Mouse (Mus musculus) adrenal gland, adult 8-10 months (tissue): ENCODE measurements around the gene Naa38. TPM values are rescaled to one million over a fixed set of nuclear protein-coding genes. Genes with fewer than 3 reads are reported as not detected.

Experiments used
- DNase-seq: peaks from one replicate; pipeline ENCODE4 v3.0.0; 2022
- total RNA-seq, 4 experiments: library from RNA; stranded (reverse); gene quantifications; 2 replicates each; pipeline ENCODE4 v1.2.4; 2022

Gene Naa38
- total RNA-seq, 4 experiments from 2014 or later, result 138 to 160 (median 154) TPM

DNA sequence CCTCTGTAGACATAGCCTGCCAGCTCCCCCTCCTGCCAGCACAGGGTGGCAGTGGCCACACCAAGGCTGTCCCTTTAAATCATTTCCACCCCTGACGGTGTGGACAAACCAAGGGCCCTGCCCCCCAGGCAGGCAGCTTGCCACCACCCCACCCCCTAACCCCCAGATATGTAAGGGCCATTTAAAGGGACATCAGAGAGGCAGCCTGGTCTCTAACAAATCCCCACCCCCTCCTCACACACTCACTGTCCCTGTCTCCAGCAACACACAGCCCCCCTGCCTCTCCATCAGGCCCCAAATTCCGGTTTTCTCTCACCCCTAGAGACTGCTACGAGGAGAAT, 20.0 kb downstream of the Naa38 start:
- no peak for DNase-seq

GRCm38 (mm10) chr11:69415668-69416451, 20.6 kb downstream of the Naa38 start:
- no peak for DNase-seq

DNA sequence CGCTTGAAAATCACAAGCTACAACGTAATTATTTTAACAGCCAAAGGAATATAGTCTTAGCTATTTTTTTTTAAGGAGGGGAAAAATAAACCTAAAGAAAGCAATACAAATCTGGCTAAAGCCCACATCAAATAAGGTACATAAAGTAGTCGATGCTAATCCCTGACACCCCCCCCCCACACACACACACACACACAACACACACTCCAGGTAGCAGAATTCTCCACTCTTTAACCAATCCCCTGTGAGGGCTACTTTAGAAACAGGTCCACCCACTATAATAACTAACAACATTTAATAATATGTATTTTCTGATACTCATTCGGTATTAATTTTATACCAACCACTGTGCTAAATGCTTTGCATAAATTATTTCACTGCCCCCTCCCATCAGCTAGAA, 21.2 kb downstream of the Naa38 start:
- no peak for DNase-seq

- DNase-seq, result no peak
Measured at GRCm38 (mm10) chr11:69416921-69417448, 21.7 kb downstream of the Naa38 start.

GRCm38 (mm10) chr11:69417449-69418384, 22.4 kb downstream of the Naa38 start:
- peak; percentile 96 for DNase-seq

- DNase-seq, result peak; percentile 95
Measured at GRCm38 (mm10) chr11:69418481-69419442, 23.5 kb downstream of the Naa38 start.

- DNase-seq, result peak; percentile 44
Measured at GRCm38 (mm10) chr11:69419443-69419812, 24.1 kb downstream of the Naa38 start.

DNA sequence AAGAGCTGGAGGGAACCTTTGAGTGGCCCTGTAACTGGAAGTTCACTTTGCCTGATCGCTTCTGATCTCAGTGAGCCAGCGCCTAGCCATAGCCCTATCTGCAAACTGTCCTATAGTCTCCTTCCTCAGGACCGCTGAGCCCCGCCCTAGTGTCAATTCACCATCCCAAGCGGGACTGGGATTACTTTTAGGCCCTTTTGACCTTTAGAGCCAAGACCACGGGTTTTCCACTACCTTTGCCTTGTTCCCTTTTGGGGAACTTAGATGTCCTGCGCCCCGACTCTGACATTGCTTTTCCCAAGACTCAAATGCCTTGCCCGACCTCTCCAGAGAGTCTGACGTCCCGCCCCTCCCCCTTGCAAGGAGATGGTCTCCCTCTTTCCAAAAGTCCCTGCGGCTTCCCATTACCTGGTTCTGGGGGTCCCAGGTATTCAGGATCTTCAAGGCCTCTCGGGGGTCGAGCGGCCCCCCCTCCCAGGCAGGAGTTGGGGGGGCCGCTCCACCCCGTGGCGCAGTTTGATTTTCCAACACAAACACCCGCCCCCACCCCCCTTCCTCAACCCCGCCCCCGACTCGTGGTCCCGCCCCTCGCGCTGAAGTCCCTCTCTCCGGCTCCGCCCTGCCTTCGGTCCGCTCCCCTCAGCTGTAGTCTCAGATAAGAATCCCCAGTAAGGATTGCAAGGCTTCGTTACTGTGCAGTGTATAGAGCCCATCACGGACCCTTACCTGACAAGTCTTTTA, 24.7 kb downstream of the Naa38 start:
- DNase-seq, result peak; percentile 60

DNA sequence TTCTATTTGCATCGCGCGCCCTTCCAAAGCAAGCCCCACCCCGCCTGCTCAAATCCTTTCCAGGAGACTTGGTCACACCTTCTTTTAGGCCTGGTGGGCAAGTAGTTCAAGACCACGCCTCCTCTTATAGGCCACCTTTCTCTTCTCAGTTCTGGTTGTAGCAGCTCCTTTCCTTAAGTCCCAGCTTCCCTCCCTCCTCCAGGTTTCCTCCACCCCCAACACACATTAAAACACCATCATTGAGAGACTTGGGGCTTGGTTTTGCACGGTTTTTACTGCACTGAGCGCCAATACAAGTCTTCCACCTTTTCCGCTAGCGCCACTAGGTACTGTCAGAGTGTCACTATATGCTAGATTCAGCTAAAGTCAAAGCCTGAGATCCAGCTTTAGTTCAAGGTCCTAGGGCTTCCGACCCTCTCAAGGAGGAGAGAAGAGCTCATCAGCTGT, 25.3 kb downstream of the Naa38 start:
- DNase-seq, result peak; percentile 12

- no peak for DNase-seq
Measured at GRCm38 (mm10) chr11:69421131-69421977, 26.1 kb downstream of the Naa38 start.

DNA sequence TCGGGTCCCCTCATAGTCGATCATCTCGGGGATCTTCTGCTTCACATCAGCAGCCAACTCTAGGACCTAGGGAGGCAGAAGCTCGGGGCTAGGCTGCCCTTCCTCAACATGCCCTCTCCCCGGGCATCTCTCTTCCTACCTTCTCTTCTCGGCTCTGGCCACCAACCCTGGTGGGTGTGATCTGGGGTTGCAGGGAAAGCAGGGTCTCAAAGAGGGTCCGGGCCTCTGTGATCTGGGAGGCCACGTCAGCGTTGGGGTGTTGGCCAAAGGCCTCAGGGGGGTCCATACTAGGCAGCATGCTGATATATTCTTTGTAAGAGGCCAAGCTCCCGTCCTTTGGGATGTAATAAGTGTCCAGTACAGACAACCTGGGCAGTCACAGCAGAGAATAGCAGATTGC, 27.6 kb downstream of the Naa38 start:
- DNase-seq, result no peak

DNA sequence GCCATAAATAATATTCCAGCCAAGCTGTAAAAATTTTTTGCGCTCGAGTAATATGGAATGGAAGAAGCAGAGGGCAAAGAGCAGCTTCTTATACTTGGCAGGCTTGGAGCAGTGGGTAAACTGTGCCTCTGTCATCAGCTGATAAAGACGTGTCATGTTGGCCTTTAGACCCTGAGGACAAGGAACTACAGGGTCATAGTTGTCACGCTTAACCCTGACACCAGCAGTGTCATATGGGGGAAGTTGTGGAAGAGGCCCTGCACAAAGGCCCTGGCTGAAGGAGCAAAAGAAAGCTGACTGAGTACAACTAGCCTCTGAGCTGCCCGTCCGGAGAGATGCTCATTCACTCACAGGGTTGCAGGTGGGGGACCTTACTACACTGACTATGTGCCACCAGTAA, 28.6 kb downstream of the Naa38 start:
- no peak for DNase-seq

GRCm38 (mm10) chr11:69426246-69426645, 31.0 kb downstream of the Naa38 start:
- DNase-seq, result no peak

GRCm38 (mm10) chr11:69428751-69429150, 33.5 kb downstream of the Naa38 start:
- no peak for DNase-seq

DNA sequence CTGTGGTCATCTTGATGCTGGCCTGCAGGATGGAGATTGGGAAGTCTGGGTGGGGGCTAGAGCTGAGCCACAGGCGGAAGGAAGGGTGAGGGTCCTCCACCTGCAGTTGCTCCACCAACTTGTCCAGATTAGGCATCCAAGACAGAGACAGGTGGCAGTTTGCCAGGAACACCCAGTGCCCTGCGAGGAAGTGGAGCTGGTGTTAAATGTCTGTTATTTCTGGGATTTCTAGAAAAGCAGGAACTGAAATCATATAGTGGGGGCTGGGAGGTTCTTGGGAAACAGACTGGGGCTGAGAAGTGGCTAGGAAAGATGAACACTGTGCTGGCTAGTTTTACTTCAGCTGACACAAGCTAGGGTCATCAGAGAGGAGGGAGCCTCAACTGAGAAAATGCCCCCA, 34.0 kb downstream of the Naa38 start:
- no peak for DNase-seq

DNA sequence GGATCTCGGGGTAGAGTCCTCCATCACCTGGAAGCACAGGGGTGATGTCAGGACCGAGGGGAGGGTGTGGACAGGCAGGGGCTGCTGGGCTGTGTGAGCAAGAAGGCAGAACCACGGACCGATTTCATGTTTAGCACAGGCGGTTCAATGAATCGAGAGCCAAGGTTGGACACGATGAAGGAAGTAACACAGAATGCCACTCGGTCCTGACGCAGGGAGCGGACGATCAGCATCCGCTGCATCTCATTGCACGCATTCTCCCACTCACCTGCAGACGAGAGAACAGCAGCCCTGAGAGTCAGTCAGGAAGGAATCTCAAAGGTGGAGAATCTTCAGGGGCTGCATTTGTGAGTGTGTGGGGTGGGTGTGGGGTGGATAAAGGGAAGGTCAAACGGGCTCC, 35.3 kb downstream of the Naa38 start:
- DNase-seq, result no peak

DNA sequence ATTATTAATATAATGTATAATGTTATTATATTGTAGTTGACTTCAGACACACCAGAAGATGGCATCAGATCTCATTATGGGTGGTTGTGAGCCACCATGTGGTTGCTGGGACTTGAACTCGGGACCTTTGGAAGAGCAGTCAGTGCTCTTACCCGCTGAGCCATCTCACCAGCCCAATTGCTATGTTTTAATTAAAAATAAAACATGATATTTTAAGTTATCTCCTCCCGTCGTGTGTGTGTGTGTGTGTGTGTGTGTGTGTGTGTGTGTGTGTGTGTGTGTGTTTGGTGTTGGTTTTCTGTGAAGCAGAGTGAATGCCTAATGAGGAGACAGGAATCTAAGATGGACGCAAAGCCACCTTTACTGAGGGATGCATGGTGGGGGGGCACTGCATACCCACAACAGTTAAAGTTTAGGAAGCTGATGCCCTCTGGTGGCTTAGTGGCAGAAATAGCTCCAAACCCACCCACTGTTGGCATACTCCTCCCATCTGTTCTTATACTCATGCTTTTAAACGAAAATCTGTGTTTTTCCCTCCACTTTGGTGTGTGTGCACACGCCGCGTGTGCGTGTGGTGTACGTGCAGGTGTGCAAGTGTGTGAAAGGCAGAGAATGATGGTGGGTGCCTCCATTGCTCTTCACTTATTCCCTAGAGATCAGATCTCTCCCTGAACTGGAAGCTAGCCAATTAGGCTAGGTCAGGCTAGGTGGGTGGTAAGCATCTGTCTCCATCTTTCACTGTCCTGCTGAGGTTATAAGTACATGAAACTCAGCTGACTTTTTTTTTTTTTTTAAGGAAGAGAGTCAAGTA, 36.7 kb downstream of the Naa38 start:
- DNase-seq, result no peak

DNA sequence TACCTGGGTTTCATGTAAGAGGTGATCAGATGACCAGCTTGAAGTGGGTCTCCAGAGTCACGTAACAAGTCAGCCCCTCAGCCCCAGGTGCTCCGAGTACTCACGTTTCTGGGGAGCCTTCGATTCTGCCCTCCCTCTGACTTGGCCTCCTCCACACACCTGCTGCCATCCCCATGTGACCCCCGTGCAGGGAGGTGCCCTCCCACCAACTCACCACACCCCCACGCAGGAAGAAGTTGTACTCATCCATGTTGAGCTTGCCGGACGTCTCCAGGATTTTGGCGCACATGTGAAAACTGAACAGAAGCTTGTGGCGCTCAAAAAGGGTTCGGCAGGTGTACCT, 37.3 kb downstream of the Naa38 start:
- no peak for DNase-seq

GRCm38 (mm10) chr11:69433189-69433588, 37.9 kb downstream of the Naa38 start:
- no peak for DNase-seq

DNA sequence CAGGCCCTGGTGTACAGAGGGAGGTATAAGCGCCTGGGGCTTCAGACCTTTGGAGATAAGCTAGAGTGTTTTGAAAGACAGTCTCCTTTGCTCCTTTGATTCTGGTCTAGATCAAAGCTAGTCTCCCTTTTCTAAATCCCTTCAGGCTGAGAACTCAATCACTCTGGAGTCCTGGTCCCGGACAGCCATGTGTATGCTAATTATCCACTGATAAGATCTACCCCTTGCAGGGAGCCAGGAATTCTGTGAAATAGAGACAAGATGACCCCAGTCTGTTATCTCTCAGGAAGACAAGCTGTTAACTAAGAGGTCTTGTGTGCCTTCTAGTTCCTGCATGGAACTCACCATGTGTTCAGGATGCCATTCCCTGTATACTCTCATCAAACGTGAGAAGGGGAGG, 42.0 kb downstream of the Naa38 start:
- DNase-seq, result no peak
